Mouse (Mus musculus) cortical plate, adult 2 months (tissue): ENCODE data around the gene Birc5.

Source experiments
- CTCF ChIP-seq: fragments of 200-500 bp; IDR thresholded peaks from 2 replicates; pipeline ENCODE4 v1.5.1; 2011; ENCODE audit warnings: mild to moderate bottlenecking, control low read depth, low read length; ENCODE audit not compliant: insufficient read depth; ENCODE audit errors: extremely low read depth
- POLR2A ChIP-seq: fragments of 200-500 bp; IDR thresholded peaks from 2 replicates; pipeline ENCODE4 v1.6.1; 2011; ENCODE audit warnings: mild to moderate bottlenecking, low read length, control low read depth; ENCODE audit not compliant: insufficient read depth; ENCODE audit errors: extremely low read depth

DNA sequence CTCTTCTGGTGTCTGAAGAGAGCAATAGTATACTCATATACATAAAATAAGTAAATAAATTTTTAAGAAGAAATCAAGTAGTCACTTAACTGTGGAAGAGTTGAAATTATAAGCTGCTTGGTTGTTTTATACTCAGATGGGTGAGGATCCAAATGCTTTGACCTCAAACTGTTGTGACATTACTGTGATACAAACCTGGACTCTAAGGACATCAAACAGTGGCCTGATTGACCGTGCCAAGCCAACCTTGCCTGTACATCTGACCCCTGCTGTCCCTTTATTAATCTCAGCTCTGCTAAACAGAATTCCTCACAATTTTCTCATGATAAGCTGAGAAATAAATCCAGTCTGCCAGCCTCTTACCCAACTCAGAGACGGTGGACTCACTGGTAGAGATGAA is 3.4 kb upstream of the Birc5 start:
- TF ChIP-seq CTCF (no peak), POLR2A (no peak)
